Comparison of ENCODE assay signal across 12 mouse cellular contexts in the genomic region with DNA sequence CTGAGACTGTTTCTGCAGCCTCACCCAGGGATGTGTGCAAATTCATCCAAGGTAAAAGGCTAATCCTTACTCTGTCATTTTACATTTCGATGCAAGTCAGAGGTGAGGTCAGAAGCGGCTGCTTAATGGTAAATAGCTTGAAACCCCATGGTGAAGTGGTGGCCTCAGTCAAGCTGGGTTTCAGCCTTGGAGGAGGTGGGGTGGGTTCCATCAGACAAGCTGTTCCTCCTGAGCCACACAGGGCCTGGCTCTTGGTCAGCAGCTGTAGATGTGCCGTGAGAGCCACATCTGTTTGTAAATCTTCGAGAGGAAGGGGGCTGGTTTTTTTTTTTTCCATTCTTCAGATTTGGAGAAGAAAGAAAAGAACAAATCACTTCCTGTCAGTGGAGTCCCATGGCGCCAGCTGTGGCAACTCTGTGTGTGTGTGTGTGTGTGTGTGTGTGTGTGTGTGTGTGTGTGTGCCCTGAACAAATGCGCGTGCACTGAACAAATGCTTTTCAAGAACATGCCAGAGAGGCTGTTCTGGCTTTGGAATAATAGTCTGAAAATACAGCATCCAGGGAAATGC.
A peak's percentile ranks its signal among the peaks of the same experiment; 100 is the strongest.
DNase-seq lines count a peak whose midpoint lies in the region; ATAC-seq and TF ChIP-seq lines count a peak whose summit lies in the region.
"Had no signal": no experiment of that assay in that cellular context is flagged by ENCODE, and none has a peak within 500 bp of the region (broad histone marks: within the 10 kb centered on the region; RNA-seq: fewer than 3 reads in every experiment).

No protein-coding gene starts in this region.

- no peaks in the 10 kb centered on the region for H3K27me3 ChIP-seq in heart, embryonic 13.5 days (replicated peaks)
- no peaks in the 10 kb centered on the region for H3K27me3 ChIP-seq in lung, embryonic 14.5 days (ENCODE audit: insufficient read depth, low read length)
- no peaks in the 10 kb centered on the region for H3K27me3 ChIP-seq in intestine, embryonic 15.5 days (replicated peaks)
- no peaks in the 10 kb centered on the region for H3K27me3 ChIP-seq in stomach, embryonic 15.5 days (replicated peaks)
- H3K27me3 ChIP-seq: limb, embryonic 15.5 days; Patski had no signal

- H3K27ac ChIP-seq in heart, embryonic 13.5 days (replicated peaks) = no peak overlapping the region
- H3K27ac ChIP-seq in lung, embryonic 14.5 days (ENCODE audit: low read depth) = peak overlapping the region; percentile 9; the same call in 1 of the 2 replicates
- peak overlapping the region; percentile 61 for H3K27ac ChIP-seq in intestine, embryonic 15.5 days
- peak overlapping the region; percentile 83 for H3K27ac ChIP-seq in stomach, embryonic 15.5 days
- H3K27ac ChIP-seq: limb, embryonic 15.5 days had no signal

- ATAC-seq in heart, embryonic 13.5 days (ENCODE audit: extremely low read depth, insufficient number of reproducible peaks, low FRiP score, low TSS enrichment) = no peak
- peak; percentile 41; the same call in 1 of the 2 replicates for ATAC-seq in lung, embryonic 14.5 days (ENCODE audit: insufficient read depth)
- peak; percentile 49 for ATAC-seq in intestine, embryonic 15.5 days
- ATAC-seq in stomach, embryonic 15.5 days (ENCODE audit: insufficient read depth, low FRiP score, low read depth) = no peak
- ATAC-seq: Patski had no signal

- no peak overlapping the region for H3K4me2 ChIP-seq in heart, embryonic 13.5 days
- no peak overlapping the region for H3K4me2 ChIP-seq in lung, embryonic 14.5 days
- no peak overlapping the region for H3K4me2 ChIP-seq in intestine, embryonic 15.5 days (replicated peaks)
- H3K4me2 ChIP-seq in stomach, embryonic 15.5 days = no peak overlapping the region
- H3K4me2 ChIP-seq: limb, embryonic 15.5 days had no signal

- peaks cover 14% of the 10 kb centered on the region for H3K4me1 ChIP-seq in heart, embryonic 13.5 days
- peaks cover 6% of the 10 kb centered on the region; the same call in 1 of the 2 replicates for H3K4me1 ChIP-seq in lung, embryonic 14.5 days (ENCODE audit: insufficient read depth)
- H3K4me1 ChIP-seq in intestine, embryonic 15.5 days (replicated peaks) = peaks cover 19% of the 10 kb centered on the region; the same call in 1 of the 2 replicates
- peaks cover 18% of the 10 kb centered on the region for H3K4me1 ChIP-seq in stomach, embryonic 15.5 days

- H3K9ac ChIP-seq in heart, embryonic 13.5 days = 0 out of 2 replicates have a peak overlapping the region, but pooled peaks have one; percentile 9
- H3K9ac ChIP-seq in lung, embryonic 14.5 days = no peak overlapping the region
- no peak overlapping the region for H3K9ac ChIP-seq in intestine, embryonic 15.5 days
- no peak overlapping the region for H3K9ac ChIP-seq in stomach, embryonic 15.5 days
- H3K9ac ChIP-seq: limb, embryonic 15.5 days had no signal

- no peaks in the 10 kb centered on the region for H3K9me3 ChIP-seq in heart, embryonic 13.5 days
- no peaks in the 10 kb centered on the region for H3K9me3 ChIP-seq in lung, embryonic 14.5 days (ENCODE audit: low read depth, low read length)
- no peaks in the 10 kb centered on the region for H3K9me3 ChIP-seq in intestine, embryonic 15.5 days
- H3K9me3 ChIP-seq in stomach, embryonic 15.5 days = no peaks in the 10 kb centered on the region
- H3K9me3 ChIP-seq: limb, embryonic 15.5 days had no signal

- H3K4me3 ChIP-seq in heart, embryonic 13.5 days = no peak overlapping the region
- no peak overlapping the region for H3K4me3 ChIP-seq in lung, embryonic 14.5 days (ENCODE audit: low read depth, low read length)
- H3K4me3 ChIP-seq in intestine, embryonic 15.5 days (replicated peaks) = no peak overlapping the region
- H3K4me3 ChIP-seq in stomach, embryonic 15.5 days (replicated peaks) = no peak overlapping the region
- H3K4me3 ChIP-seq: limb, embryonic 15.5 days had no signal

- 56% methylated on average over 7 of the region's 7 CpGs for WGBS in heart, embryonic 13.5 days
- WGBS in lung, embryonic 14.5 days = 25% methylated on average over 7 of the region's 7 CpGs
- 39% methylated on average over 7 of the region's 7 CpGs for WGBS in intestine, embryonic 15.5 days
- WGBS in stomach, embryonic 15.5 days = 32% methylated on average over 7 of the region's 7 CpGs

- H3K36me3 ChIP-seq in heart, embryonic 13.5 days = no peaks in the 10 kb centered on the region
- H3K36me3 ChIP-seq in lung, embryonic 14.5 days (ENCODE audit: insufficient read depth) = no peaks in the 10 kb centered on the region
- no peaks in the 10 kb centered on the region for H3K36me3 ChIP-seq in intestine, embryonic 15.5 days
- H3K36me3 ChIP-seq in stomach, embryonic 15.5 days = no peaks in the 10 kb centered on the region
- H3K36me3 ChIP-seq: limb, embryonic 15.5 days had no signal

- TF ChIP-seq CTCF in lung, embryonic 14.5 days (IDR thresholded peaks at IDR 0.05; ENCODE audit: low read depth) = no peak

- DNase-seq in heart, adult 18-20 months = no peak
- peak; percentile 70 for DNase-seq in lung, embryonic 14.5 days
- DNase-seq in lung, postnatal 25 days (ENCODE audit: low spot score) = no peak
- no peak for DNase-seq in adrenal gland, postnatal 36 days
- no peak for DNase-seq in gastrocnemius, postnatal 10 days
- DNase-seq: adrenal gland, postnatal 10 days; kidney, adult 9 months had no signal

Comparison
In these comparisons a context has a peak if more than half of its experiments do, and no peak if none do; other contexts are left out.
1. ATAC-seq: peak in lung, embryonic 14.5 days (single experiment) and intestine, embryonic 15.5 days (single experiment); none in heart, embryonic 13.5 days (single experiment) and stomach, embryonic 15.5 days (single experiment).